Mouse (Mus musculus): ENCODE data around the gene Pecam1. TPM values are rescaled to one million over a fixed set of nuclear protein-coding genes. Genes with fewer than 3 reads are reported as not detected.

The Pecam1 gene
- polyA plus RNA-seq, 1 experiment from 2014 or later: 0.05 TPM

DNA sequence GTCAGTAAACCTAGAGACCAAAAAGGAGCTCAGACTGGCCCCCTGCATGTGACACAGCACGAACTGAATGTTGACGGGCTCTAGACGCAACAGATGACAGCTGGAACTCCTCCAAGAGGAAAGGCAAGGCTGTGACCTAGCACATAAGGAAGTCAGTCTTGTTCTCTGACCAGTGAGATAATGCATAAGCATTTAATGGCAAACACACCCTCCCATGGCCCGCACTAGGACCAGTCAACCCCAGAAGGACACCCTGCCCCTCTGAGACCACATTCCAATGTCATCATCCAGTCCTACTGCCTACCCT lies 136.1 kb downstream of the Pecam1 start:
- TF ChIP-seq CTCF (IDR thresholded peaks at IDR 0.05): no peak
- no peaks in the 10 kb centered on the region for H3K27me3 ChIP-seq
- in situ Hi-C loops (cut with MboI; ENCODE audit: low pct_unique_long_range_greater_than_20kb): no loop called here
- ATAC-seq (no peak), DNase-seq (ENCODE audit: low read depth, low spot score) (no peak)
- POLR2A ChIA-PET: no interaction called here
- CTCF ChIA-PET: no interaction called here

DNA sequence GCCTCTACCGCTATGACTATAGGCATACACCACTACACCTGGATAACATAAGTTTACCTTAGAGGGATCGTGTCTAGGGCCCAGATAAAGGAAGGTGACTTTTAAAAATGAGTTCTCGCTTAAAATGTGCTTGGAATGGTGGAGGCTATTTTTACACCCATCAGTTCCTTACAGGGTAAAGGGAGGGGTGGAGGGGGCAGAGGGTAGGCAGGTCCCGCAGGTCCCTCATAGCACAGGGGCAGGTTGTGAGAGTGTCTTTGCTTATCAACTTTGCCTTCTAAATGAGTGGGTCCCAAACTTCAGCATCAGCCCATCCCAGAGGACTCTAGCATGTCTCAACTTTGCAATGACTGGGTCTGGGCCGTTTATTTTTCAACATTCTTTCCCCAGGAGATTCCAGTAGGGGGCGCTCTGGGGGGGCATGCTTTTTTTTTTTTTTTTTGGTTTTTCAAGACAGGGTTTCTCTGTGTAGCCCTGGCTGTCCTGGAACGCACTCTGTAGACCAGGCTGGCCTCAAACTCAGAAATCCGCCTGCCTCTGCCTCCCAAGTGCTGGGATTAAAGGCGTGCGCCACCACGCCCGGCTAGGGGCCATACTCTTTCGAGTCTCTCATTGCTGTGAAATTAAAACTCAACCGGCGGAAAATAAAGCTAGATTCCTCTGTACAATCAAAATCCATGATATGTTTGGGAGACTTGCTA lies 136.6 kb downstream of the Pecam1 start:
- ChIA-PET CTCF (interaction anchor here (0.9 to 1.2 kb wide), 3 partner anchors 51 to 123 kb away, joined by 3 read pairs; no protein-coding TSS in a partner anchor), POLR2A (no interaction called here)
- in situ Hi-C loops (cut with MboI; ENCODE audit: low pct_unique_long_range_greater_than_20kb): no loop called here
- no peak for TF ChIP-seq CTCF (IDR thresholded peaks at IDR 0.05)
- H3K27me3 ChIP-seq: no peaks in the 10 kb centered on the region
- no peak for DNase-seq (ENCODE audit: low read depth, low spot score)
- ATAC-seq: no peak

DNA sequence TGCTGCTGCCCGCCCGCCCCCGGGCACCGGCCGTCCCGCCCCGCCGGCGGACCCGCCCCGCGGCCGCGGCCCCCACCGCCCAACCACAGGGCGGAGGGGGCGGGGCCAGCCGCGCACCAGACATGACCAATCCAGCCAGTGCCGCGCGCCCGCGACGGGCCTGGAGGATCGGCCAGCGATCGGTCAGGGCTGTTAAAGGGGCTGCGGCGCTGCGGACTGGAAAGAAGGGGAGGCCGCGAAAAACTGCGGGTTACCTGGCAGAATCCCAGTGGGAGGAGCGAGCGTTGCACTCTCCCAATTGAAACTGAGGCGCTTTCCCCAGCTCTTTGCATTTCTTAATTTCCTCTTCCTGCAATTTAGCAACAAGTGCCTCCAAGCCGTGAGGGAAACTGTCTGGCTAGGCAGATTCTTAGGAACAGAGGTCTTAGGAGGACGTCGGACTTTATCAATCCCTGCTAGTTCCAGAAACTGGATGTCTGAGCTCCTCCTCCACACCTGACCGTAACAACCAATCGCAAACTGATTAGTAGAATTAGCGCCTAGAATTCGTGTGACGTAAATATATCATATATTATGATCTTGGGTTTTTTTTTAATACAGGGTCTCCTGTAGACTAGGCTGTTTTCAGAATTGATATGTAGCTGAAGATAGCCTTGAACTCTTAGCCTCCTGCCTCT lies 137.3 kb downstream of the Pecam1 start, which contains the start of gene Tex2:
Gene Tex2, minus strand, starts transcription at position 463 of the 677 bp plus-strand sequence.
- in situ Hi-C loops (cut with MboI; ENCODE audit: low pct_unique_long_range_greater_than_20kb): no loop called here
- CTCF ChIA-PET: interaction anchor here (0.7 to 1.2 kb wide), 4 partner anchors 51 to 154 kb away, joined by 3 read pairs; no protein-coding TSS in a partner anchor
- POLR2A ChIA-PET: interaction anchor here (0.8 to 1.5 kb wide), 3 partner anchors 40 to 112 kb away, joined by 3 to 4 read pairs (median 3); no protein-coding TSS in a partner anchor
- H3K27me3 ChIP-seq: no peaks in the 10 kb centered on the region
- no peak for TF ChIP-seq CTCF (IDR thresholded peaks at IDR 0.05)
- DNase-seq (ENCODE audit: low read depth, low spot score): no peak
- ATAC-seq: peak; percentile 85

DNA sequence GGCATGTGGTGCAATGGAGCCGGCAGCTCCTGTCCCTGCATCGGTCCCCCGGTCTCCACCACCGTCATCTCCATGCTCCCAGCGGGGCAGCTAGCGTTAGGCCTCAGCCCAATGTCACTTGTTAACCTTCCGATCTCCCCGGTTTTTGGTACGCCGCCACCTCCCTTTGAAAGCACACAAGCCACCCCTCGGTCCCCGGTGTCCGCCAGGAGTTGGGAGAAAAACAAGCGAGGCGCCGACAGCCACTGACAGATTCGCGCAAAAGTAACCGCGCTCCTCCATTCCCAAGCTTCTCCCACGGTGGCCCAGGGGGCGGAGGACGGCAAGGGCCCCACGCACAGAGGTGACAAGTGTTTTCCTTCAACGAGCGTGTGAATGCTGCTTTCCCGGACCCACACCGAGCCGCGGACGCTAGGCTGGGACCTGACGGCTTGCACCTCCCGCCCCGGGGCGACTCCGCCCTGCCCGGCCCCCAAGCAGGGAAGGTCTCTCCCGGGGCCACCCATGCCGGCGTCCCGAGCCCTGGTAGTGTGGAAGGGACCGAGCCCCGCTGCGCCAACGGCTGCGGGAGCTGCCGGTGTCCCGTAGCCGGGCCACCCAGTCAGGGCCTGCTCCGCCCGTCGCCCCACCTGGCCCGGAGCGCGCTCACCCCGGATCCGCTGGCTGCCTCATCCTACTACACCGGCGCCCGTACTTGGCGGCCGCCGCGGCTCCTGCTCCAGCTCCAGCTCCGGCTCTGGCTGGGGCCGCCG lies 138.0 kb downstream of the Pecam1 start:
- no peak for TF ChIP-seq CTCF (IDR thresholded peaks at IDR 0.05)
- ChIA-PET POLR2A (interaction anchor here (0.8 to 1.5 kb wide), 3 partner anchors 40 to 111 kb away, joined by 3 to 4 read pairs (median 3); no protein-coding TSS in a partner anchor), CTCF (interaction anchor here (0.7 to 1.2 kb wide), 5 partner anchors 14 to 154 kb away, joined by 3 read pairs; no protein-coding TSS in a partner anchor)
- H3K27me3 ChIP-seq: no peaks in the 10 kb centered on the region
- in situ Hi-C loops (cut with MboI; ENCODE audit: low pct_unique_long_range_greater_than_20kb): no loop called here
- ATAC-seq: peak; percentile 59
- DNase-seq (ENCODE audit: low read depth, low spot score): no peak

DNA sequence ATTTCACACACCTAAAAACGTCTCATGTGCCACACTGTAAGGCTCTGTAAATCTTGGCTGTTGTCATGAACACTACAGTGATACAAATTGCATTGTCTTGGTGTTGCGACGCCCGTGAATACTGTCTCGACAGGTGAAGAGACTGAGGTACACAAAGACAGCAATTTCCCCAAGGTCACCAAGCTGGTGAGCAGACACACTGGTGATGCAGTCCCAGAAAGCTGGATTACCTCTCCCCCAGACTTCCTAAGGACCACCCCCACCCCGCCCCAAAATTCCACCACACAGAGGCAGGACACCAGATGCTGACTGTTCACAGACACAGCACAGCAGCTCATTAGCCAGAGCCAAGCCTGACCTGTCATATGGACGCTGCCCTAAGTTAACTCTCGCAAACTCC lies 140.7 kb downstream of the Pecam1 start:
- ATAC-seq (no peak), DNase-seq (ENCODE audit: low read depth, low spot score) (no peak)
- no peaks in the 10 kb centered on the region for H3K27me3 ChIP-seq
- in situ Hi-C loops (cut with MboI; ENCODE audit: low pct_unique_long_range_greater_than_20kb): no loop called here
- ChIA-PET CTCF (interaction anchor here (1.0 to 1.6 kb wide), 4 partner anchors 14 to 50 kb away, joined by 3 read pairs; no protein-coding TSS in a partner anchor), POLR2A (no interaction called here)
- no peak for TF ChIP-seq CTCF (IDR thresholded peaks at IDR 0.05)

DNA sequence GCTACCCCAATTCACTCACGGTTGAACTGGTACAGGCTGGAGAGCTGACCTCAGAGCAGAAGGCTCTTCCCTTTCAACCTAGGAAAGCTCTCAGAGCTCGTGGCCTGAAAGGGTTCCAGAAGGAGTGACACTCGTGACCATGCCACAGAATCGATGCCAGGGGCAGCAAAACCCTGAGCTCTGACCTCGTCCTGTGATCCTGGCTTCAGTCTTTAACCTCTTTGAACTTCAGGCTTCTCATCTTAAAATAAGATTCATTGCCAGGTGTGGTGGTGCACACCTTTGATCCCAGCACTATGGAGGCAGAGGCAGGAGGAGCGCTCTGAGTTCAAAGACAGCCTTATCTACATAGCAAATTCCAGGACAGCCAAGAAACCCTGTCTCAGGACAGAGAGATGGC lies 143.1 kb downstream of the Pecam1 start:
- CTCF ChIA-PET: interaction anchor here (1.1 to 1.2 kb wide), 2 partner anchors 34 to 43 kb away, joined by 3 read pairs; no protein-coding TSS in a partner anchor
- no peak for TF ChIP-seq CTCF (IDR thresholded peaks at IDR 0.05)

DNA sequence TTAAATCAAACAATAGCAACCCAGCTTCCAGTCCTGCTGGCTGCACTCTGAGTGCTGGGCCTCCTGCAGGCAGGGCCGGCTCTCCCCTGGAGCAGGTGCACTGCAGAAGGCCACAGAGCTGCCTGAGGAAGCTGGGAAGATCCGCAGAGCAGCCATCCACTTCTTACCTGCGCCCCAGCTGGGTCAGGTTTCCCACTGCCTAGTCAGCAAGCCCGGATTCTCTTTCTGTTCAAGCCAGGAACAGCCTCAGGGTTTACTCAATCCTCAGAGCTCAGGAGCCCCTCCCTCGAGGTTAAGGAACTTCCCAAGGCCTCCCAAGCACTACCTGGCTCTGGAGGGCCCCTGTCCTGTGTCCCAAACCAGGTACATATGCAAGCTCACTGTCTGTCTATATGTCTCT lies 144.4 kb downstream of the Pecam1 start:
- DNase-seq (ENCODE audit: low read depth, low spot score): no peak
- no peak for ATAC-seq
- H3K27me3 ChIP-seq: no peaks in the 10 kb centered on the region
- ChIA-PET POLR2A (no interaction called here), CTCF (no interaction called here)
- TF ChIP-seq CTCF (IDR thresholded peaks at IDR 0.05): no peak
- in situ Hi-C loops (cut with MboI; ENCODE audit: low pct_unique_long_range_greater_than_20kb): no loop called here

More for the DNA sequence above, 143.1 kb downstream of the Pecam1 start:
- no peaks in the 10 kb centered on the region for H3K27me3 ChIP-seq
- POLR2A ChIA-PET: no interaction called here
- in situ Hi-C loops (cut with MboI; ENCODE audit: low pct_unique_long_range_greater_than_20kb): no loop called here
- DNase-seq (ENCODE audit: low read depth, low spot score) (no peak), ATAC-seq (no peak)

Other genes starting within 250 kb of the Pecam1 start
- 16.0 TPM for gene Tex2, start 137.2 kb downstream of the Pecam1 start, polyA plus RNA-seq (2021)
- 0.59 TPM for gene Milr1, start 598 bp upstream of the Pecam1 start, polyA plus RNA-seq (2021)
- 8.6 TPM for gene Polg2, start 28.9 kb upstream of the Pecam1 start, polyA plus RNA-seq (2021)
- gene Ddx5, start 38.6 kb upstream of the Pecam1 start, polyA plus RNA-seq (2021): 757 TPM
- 19.4 TPM for gene Cep95, start 38.6 kb upstream of the Pecam1 start, polyA plus RNA-seq (2021)
- gene Smurf2, start 170.1 kb upstream of the Pecam1 start, polyA plus RNA-seq (2021): 38.0 TPM
- 33.7 TPM for gene Kpna2, start 248.9 kb upstream of the Pecam1 start, polyA plus RNA-seq (2021)

Data from Patski (cell line).